Mouse (Mus musculus) MEL (cell line): ENCODE measurements around the gene Tas1r2.

Experiments used
- CHD2 ChIP-seq: IDR thresholded peaks from 2 replicates; pipeline ENCODE4 v1.6.1; 2011; ENCODE audit warnings: low read length, improper control_type of control experiment
- CTCF ChIP-seq, 3 experiments: IDR thresholded peaks in 2 of 3; conservative IDR thresholded peaks in 1 of 3; 2 replicates each; pipeline ENCODE4 v1.5.1; 2011 to 2012; ENCODE audit warnings: low read length in 3 of 3, low read depth in 2 of 3, mild to moderate bottlenecking in 2 of 3, improper control_type of control experiment in 1 of 3, inconsistent platforms in 1 of 3, mixed read lengths in 1 of 3, moderate library complexity in 1 of 3; ENCODE audit not compliant: control insufficient read depth in 1 of 3, insufficient read depth in 1 of 3, poor library complexity in 1 of 3, severe bottlenecking in 1 of 3
- MAZ ChIP-seq: IDR thresholded peaks from 2 replicates; pipeline ENCODE4 v1.6.1; 2012; ENCODE audit warnings: low read depth, mild to moderate bottlenecking, inconsistent platforms, low read length, improper control_type of control experiment
- NRF1 ChIP-seq: IDR thresholded peaks from 2 replicates; pipeline ENCODE4 v1.6.1; 2014; ENCODE audit warnings: low read depth, mild to moderate bottlenecking, inconsistent platforms, low read length, improper control_type of control experiment, moderate library complexity; ENCODE audit not compliant: poor library complexity, insufficient read depth, severe bottlenecking
- POLR2A ChIP-seq, 2 experiments: IDR thresholded peaks; 2 replicates each; pipeline ENCODE4 v1.6.1; 2011 to 2012; ENCODE audit warnings: low read length in 2 of 2, mild to moderate bottlenecking in 2 of 2, control low read depth in 1 of 2, improper control_type of control experiment in 1 of 2, low read depth in 1 of 2, moderate library complexity in 1 of 2; ENCODE audit not compliant: control insufficient read depth in 1 of 2, insufficient read depth in 1 of 2, poor library complexity in 1 of 2
- TAL1 ChIP-seq: IDR thresholded peaks from 2 replicates; pipeline ENCODE4 v1.6.1; 2012; ENCODE audit warnings: mild to moderate bottlenecking, inconsistent platforms, low read length, moderate library complexity, mixed read lengths
- TBP ChIP-seq: IDR thresholded peaks from 2 replicates; pipeline ENCODE4 v1.8.0; 2011; ENCODE audit warnings: low read depth, low read length, improper control_type of control experiment
- USF1 ChIP-seq: IDR thresholded peaks from 2 replicates; pipeline ENCODE4 v1.6.1; 2014; ENCODE audit warnings: low read depth, mild to moderate bottlenecking, inconsistent platforms, low read length, improper control_type of control experiment, moderate library complexity

GRCm38 (mm10) chr4:139641829-139642425, 11.4 kb upstream of the Tas1r2 start:
- no peak for TF ChIP-seq USF1
- no peak for TF ChIP-seq NRF1
- TF ChIP-seq CTCF (IDR thresholded peaks at IDR 0.05 in 2 of 3, conservative IDR thresholded peaks at IDR 0.05 in 1 of 3; ENCODE audit: control insufficient read depth in 1 of 3, insufficient read depth in 1 of 3, low read depth in 2 of 3, low read length in 3 of 3, poor library complexity in 1 of 3, severe bottlenecking in 1 of 3), result no peak
- no peak for TF ChIP-seq CHD2
- TF ChIP-seq TBP, result no peak
- TF ChIP-seq TAL1, result no peak
- no peak for TF ChIP-seq POLR2A (IDR thresholded peaks at IDR 0.05; ENCODE audit: control insufficient read depth in 1 of 2, insufficient read depth in 1 of 2, low read depth in 1 of 2, low read length in 2 of 2, poor library complexity in 1 of 2)
- TF ChIP-seq MAZ, result no peak
